Mouse (Mus musculus): ENCODE data around the gene Hdac4. TPM values are rescaled to one million over a fixed set of nuclear protein-coding genes. Genes with fewer than 3 reads are reported as not detected.

The Hdac4 gene
- polyA plus RNA-seq, 1 experiment from 2014 or later, result 22.0 TPM

GRCm38 (mm10) chr1:92045671-92046070, 149.8 kb downstream of the Hdac4 start:
- Histone ChIP-seq H3K27ac (ENCODE audit: low read depth, low read length) (no peak overlapping the region), H3K4me3 (ENCODE audit: low read length) (no peak overlapping the region), H3K4me2 (replicated peaks; ENCODE audit: low read depth, low read length) (no peak overlapping the region), H3K9me3 (ENCODE audit: control insufficient read depth, low read length) (no peaks in the 10 kb centered on the region), H3K4me1 (ENCODE audit: control insufficient read depth, insufficient read depth, low read length) (no peaks in the 10 kb centered on the region), H3K9ac (ENCODE audit: low read depth, low read length) (no peak overlapping the region), H3K36me3 (ENCODE audit: control insufficient read depth, insufficient read depth, low read length) (no peaks in the 10 kb centered on the region), H3K27me3 (ENCODE audit: control insufficient read depth, insufficient read depth, low read length) (no peaks in the 10 kb centered on the region)
- ATAC-seq (ENCODE audit: low FRiP score, low TSS enrichment), result no peak
- WGBS, result 65% methylated on average over 1 of the region's 1 CpGs

DNA sequence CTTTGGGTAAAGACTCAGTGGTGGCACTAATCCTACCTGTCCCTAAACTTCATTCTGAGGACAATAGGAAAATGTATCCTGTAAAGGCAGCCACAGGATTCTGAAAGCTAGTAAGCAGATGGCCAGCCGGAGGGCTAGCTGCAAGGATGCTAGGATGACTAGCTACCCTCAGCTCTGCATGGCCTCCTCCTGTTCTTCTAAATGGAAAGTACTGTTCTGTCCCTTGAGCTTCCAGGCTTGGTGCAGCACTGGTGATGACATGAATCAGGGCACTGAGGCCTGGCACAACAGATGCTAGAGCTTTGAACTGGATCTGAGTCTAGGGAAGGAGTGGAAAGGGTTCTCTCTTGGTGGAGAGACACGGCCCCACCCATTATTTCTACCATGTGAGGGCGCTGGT, 150.6 kb downstream of the Hdac4 start:
- Histone ChIP-seq H3K4me1 (ENCODE audit: control insufficient read depth, insufficient read depth, low read length) (no peaks in the 10 kb centered on the region), H3K36me3 (ENCODE audit: control insufficient read depth, insufficient read depth, low read length) (no peaks in the 10 kb centered on the region), H3K27ac (ENCODE audit: low read depth, low read length) (no peak overlapping the region), H3K9ac (ENCODE audit: low read depth, low read length) (no peak overlapping the region), H3K4me2 (replicated peaks; ENCODE audit: low read depth, low read length) (no peak overlapping the region), H3K27me3 (ENCODE audit: control insufficient read depth, insufficient read depth, low read length) (no peaks in the 10 kb centered on the region), H3K4me3 (ENCODE audit: low read length) (no peak overlapping the region), H3K9me3 (ENCODE audit: control insufficient read depth, low read length) (no peaks in the 10 kb centered on the region)
- 87% methylated on average over 3 of the region's 3 CpGs for WGBS
- no peak for ATAC-seq (ENCODE audit: low FRiP score, low TSS enrichment)

DNA sequence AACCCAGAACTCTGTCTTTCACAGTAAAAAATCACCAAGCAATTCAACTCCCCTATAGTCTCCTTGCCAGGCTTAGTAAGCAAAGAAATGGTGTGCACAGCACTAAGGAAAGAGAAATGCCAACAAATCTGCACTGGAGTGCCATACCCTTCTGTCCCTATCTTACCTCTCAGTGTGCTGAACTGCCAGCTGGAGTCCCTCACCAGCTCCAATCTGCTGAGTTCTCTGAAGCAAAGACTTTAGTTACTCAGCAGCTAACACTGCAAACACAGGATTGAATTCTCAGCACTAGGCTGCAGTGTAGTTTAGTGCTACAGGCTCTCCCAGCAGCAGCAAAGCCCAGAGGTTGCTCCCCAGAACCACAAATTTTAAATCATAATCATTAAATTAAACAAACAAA, 151.5 kb downstream of the Hdac4 start:
- Histone ChIP-seq H3K27me3 (ENCODE audit: control insufficient read depth, insufficient read depth, low read length) (no peaks in the 10 kb centered on the region), H3K4me3 (ENCODE audit: low read length) (no peak overlapping the region), H3K9ac (ENCODE audit: low read depth, low read length) (no peak overlapping the region), H3K27ac (ENCODE audit: low read depth, low read length) (no peak overlapping the region), H3K4me1 (ENCODE audit: control insufficient read depth, insufficient read depth, low read length) (no peaks in the 10 kb centered on the region), H3K9me3 (ENCODE audit: control insufficient read depth, low read length) (no peaks in the 10 kb centered on the region), H3K36me3 (ENCODE audit: control insufficient read depth, insufficient read depth, low read length) (no peaks in the 10 kb centered on the region), H3K4me2 (replicated peaks; ENCODE audit: low read depth, low read length) (no peak overlapping the region)
- no peak for ATAC-seq (ENCODE audit: low FRiP score, low TSS enrichment)

- Histone ChIP-seq H3K27me3 (ENCODE audit: control insufficient read depth, insufficient read depth, low read length) (no peaks in the 10 kb centered on the region), H3K4me3 (ENCODE audit: low read length) (no peak overlapping the region), H3K36me3 (ENCODE audit: control insufficient read depth, insufficient read depth, low read length) (no peaks in the 10 kb centered on the region), H3K4me2 (replicated peaks; ENCODE audit: low read depth, low read length) (no peak overlapping the region), H3K4me1 (ENCODE audit: control insufficient read depth, insufficient read depth, low read length) (no peaks in the 10 kb centered on the region), H3K9ac (ENCODE audit: low read depth, low read length) (no peak overlapping the region), H3K9me3 (ENCODE audit: control insufficient read depth, low read length) (no peaks in the 10 kb centered on the region), H3K27ac (ENCODE audit: low read depth, low read length) (no peak overlapping the region)
- 34% methylated on average over 3 of the region's 3 CpGs for WGBS
- ATAC-seq (ENCODE audit: low FRiP score, low TSS enrichment), result no peak
Measured at GRCm38 (mm10) chr1:92042126-92042525, 153.4 kb downstream of the Hdac4 start.

- no peak overlapping the region for H3K4me3 ChIP-seq (ENCODE audit: low read length)
- no peaks in the 10 kb centered on the region for H3K27me3 ChIP-seq (ENCODE audit: control insufficient read depth, insufficient read depth, low read length)
- H3K27ac ChIP-seq (ENCODE audit: low read depth, low read length), result no peak overlapping the region
- no peaks in the 10 kb centered on the region for H3K9me3 ChIP-seq (ENCODE audit: control insufficient read depth, low read length)
- ATAC-seq (ENCODE audit: low FRiP score, low TSS enrichment), result no peak
- no peaks in the 10 kb centered on the region for H3K4me1 ChIP-seq (ENCODE audit: control insufficient read depth, insufficient read depth, low read length)
- H3K4me2 ChIP-seq (replicated peaks; ENCODE audit: low read depth, low read length), result no peak overlapping the region
- WGBS, result 63% methylated on average over 3 of the region's 3 CpGs
- no peaks in the 10 kb centered on the region for H3K36me3 ChIP-seq (ENCODE audit: control insufficient read depth, insufficient read depth, low read length)
- no peak overlapping the region for H3K9ac ChIP-seq (ENCODE audit: low read depth, low read length)
Measured at GRCm38 (mm10) chr1:92041290-92041689, 154.2 kb downstream of the Hdac4 start.

- Histone ChIP-seq H3K27ac (ENCODE audit: low read depth, low read length) (no peak overlapping the region), H3K9me3 (ENCODE audit: control insufficient read depth, low read length) (no peaks in the 10 kb centered on the region), H3K4me3 (ENCODE audit: low read length) (no peak overlapping the region), H3K36me3 (ENCODE audit: control insufficient read depth, insufficient read depth, low read length) (no peaks in the 10 kb centered on the region), H3K9ac (ENCODE audit: low read depth, low read length) (no peak overlapping the region), H3K4me1 (ENCODE audit: control insufficient read depth, insufficient read depth, low read length) (no peaks in the 10 kb centered on the region), H3K27me3 (ENCODE audit: control insufficient read depth, insufficient read depth, low read length) (no peaks in the 10 kb centered on the region), H3K4me2 (replicated peaks; ENCODE audit: low read depth, low read length) (no peak overlapping the region)
- WGBS, result 64% methylated on average over 1 of the region's 1 CpGs
- no peak for ATAC-seq (ENCODE audit: low FRiP score, low TSS enrichment)
Measured at GRCm38 (mm10) chr1:92038714-92039113, 156.8 kb downstream of the Hdac4 start.

- WGBS, result 96% methylated on average over 7 of the region's 7 CpGs
- Histone ChIP-seq H3K36me3 (ENCODE audit: control insufficient read depth, insufficient read depth, low read length) (no peaks in the 10 kb centered on the region), H3K27me3 (ENCODE audit: control insufficient read depth, insufficient read depth, low read length) (no peaks in the 10 kb centered on the region), H3K4me1 (ENCODE audit: control insufficient read depth, insufficient read depth, low read length) (no peaks in the 10 kb centered on the region), H3K9ac (ENCODE audit: low read depth, low read length) (no peak overlapping the region), H3K4me3 (ENCODE audit: low read length) (no peak overlapping the region), H3K4me2 (replicated peaks; ENCODE audit: low read depth, low read length) (no peak overlapping the region), H3K27ac (ENCODE audit: low read depth, low read length) (no peak overlapping the region), H3K9me3 (ENCODE audit: control insufficient read depth, low read length) (no peaks in the 10 kb centered on the region)
- no peak for ATAC-seq (ENCODE audit: low FRiP score, low TSS enrichment)
Measured at GRCm38 (mm10) chr1:92037039-92037438, 158.5 kb downstream of the Hdac4 start.

- no peak for ATAC-seq (ENCODE audit: low FRiP score, low TSS enrichment)
- Histone ChIP-seq H3K4me1 (ENCODE audit: control insufficient read depth, insufficient read depth, low read length) (no peaks in the 10 kb centered on the region), H3K9ac (ENCODE audit: low read depth, low read length) (no peak overlapping the region), H3K36me3 (ENCODE audit: control insufficient read depth, insufficient read depth, low read length) (no peaks in the 10 kb centered on the region), H3K4me2 (replicated peaks; ENCODE audit: low read depth, low read length) (no peak overlapping the region), H3K27me3 (ENCODE audit: control insufficient read depth, insufficient read depth, low read length) (no peaks in the 10 kb centered on the region), H3K9me3 (ENCODE audit: control insufficient read depth, low read length) (no peaks in the 10 kb centered on the region), H3K4me3 (ENCODE audit: low read length) (no peak overlapping the region), H3K27ac (ENCODE audit: low read depth, low read length) (no peak overlapping the region)
- WGBS, result 74% methylated on average over 6 of the region's 6 CpGs
Measured at GRCm38 (mm10) chr1:92035770-92036169, 159.7 kb downstream of the Hdac4 start.

- Histone ChIP-seq H3K9me3 (ENCODE audit: control insufficient read depth, low read length) (no peaks in the 10 kb centered on the region), H3K27ac (ENCODE audit: low read depth, low read length) (no peak overlapping the region), H3K27me3 (ENCODE audit: control insufficient read depth, insufficient read depth, low read length) (no peaks in the 10 kb centered on the region), H3K4me3 (ENCODE audit: low read length) (no peak overlapping the region), H3K9ac (ENCODE audit: low read depth, low read length) (no peak overlapping the region), H3K36me3 (ENCODE audit: control insufficient read depth, insufficient read depth, low read length) (no peaks in the 10 kb centered on the region), H3K4me2 (replicated peaks; ENCODE audit: low read depth, low read length) (no peak overlapping the region), H3K4me1 (ENCODE audit: control insufficient read depth, insufficient read depth, low read length) (no peaks in the 10 kb centered on the region)
- ATAC-seq (ENCODE audit: low FRiP score, low TSS enrichment), result no peak
- WGBS, result 92% methylated on average over 3 of the region's 3 CpGs
Measured at GRCm38 (mm10) chr1:92034247-92034646, 161.3 kb downstream of the Hdac4 start.

DNA sequence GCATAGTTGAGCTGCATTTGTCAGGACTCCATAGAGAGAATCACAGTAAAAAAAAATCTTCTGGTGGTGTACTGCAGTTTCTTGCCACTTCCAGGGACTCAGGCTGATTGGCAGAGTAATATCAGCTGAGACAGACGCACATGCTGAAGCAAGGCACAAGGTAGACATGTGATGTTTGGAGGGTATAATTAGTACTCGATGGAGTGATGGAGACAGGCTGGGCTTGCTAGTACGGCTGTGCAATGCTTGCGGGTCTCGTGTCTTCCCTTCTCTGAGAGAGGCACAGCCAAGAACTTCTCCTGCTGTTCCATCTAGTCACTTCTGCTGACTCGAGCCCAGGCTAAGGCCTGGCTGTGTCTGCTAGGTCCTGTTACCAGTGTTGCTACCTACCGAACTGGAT, 162.0 kb downstream of the Hdac4 start:
- WGBS, result 87% methylated on average over 7 of the region's 7 CpGs
- Histone ChIP-seq H3K4me3 (ENCODE audit: low read length) (no peak overlapping the region), H3K36me3 (ENCODE audit: control insufficient read depth, insufficient read depth, low read length) (0 out of 2 replicates have a peak, but pooled peaks cover 2% of the 10 kb centered on the region), H3K9ac (ENCODE audit: low read depth, low read length) (no peak overlapping the region), H3K9me3 (ENCODE audit: control insufficient read depth, low read length) (no peaks in the 10 kb centered on the region), H3K4me2 (replicated peaks; ENCODE audit: low read depth, low read length) (no peak overlapping the region), H3K27ac (ENCODE audit: low read depth, low read length) (no peak overlapping the region), H3K27me3 (ENCODE audit: control insufficient read depth, insufficient read depth, low read length) (no peaks in the 10 kb centered on the region), H3K4me1 (ENCODE audit: control insufficient read depth, insufficient read depth, low read length) (no peaks in the 10 kb centered on the region)
- no peak for ATAC-seq (ENCODE audit: low FRiP score, low TSS enrichment)
